Mouse (Mus musculus): ENCODE data around the gene Fam206a. TPM values are rescaled to one million over a fixed set of nuclear protein-coding genes. Genes with fewer than 3 reads are reported as not detected.
A peak's percentile ranks its signal among the peaks of the same experiment; 100 is the strongest.

Fam206a gene
- polyA plus RNA-seq (2014; fragmentation: Nextera tagmentation; extraction: Ambion mirVana), result 17.6 and 18.6 TPM in 2 replicates

- Histone ChIP-seq H3K9me3 (ENCODE audit: control insufficient read depth, low read length) (no peaks in the 10 kb centered on the region), H3K4me1 (ENCODE audit: control insufficient read depth, insufficient read depth, low read length) (peaks cover 13% of the 10 kb centered on the region; the same call in 1 of the 2 replicates), H3K36me3 (ENCODE audit: control insufficient read depth, insufficient read depth, low read length) (peaks cover 58% of the 10 kb centered on the region), H3K4me2 (ENCODE audit: low read depth, low read length) (peak within 1 kb of the TSS; percentile 58), H3K27me3 (replicated peaks; ENCODE audit: control insufficient read depth, insufficient read depth, low read length) (no peaks in the 10 kb centered on the region), H3K27ac (replicated peaks; ENCODE audit: low read depth, low read length) (peak within 1 kb of the TSS; percentile 84), H3K9ac (ENCODE audit: low read depth, low read length) (peak within 1 kb of the TSS; percentile 86), H3K4me3 (ENCODE audit: low read depth, low read length) (peak within 1 kb of the TSS; percentile 68)
- peak; percentile 92 for DNase-seq (ENCODE audit: low spot score)
- ATAC-seq (ENCODE audit: low read depth), result peak; percentile 97
- 0% methylated on average over 58 of the region's 72 CpGs for WGBS
These were observed at the start of gene Fam206a, which contains the start of gene Elp1 for GRCm38 (mm10) chr4:56801907-56802668. Fam206a (plus strand) TSS chr4:56802345. Elp1 (minus strand) TSS chr4:56802331.

DNA sequence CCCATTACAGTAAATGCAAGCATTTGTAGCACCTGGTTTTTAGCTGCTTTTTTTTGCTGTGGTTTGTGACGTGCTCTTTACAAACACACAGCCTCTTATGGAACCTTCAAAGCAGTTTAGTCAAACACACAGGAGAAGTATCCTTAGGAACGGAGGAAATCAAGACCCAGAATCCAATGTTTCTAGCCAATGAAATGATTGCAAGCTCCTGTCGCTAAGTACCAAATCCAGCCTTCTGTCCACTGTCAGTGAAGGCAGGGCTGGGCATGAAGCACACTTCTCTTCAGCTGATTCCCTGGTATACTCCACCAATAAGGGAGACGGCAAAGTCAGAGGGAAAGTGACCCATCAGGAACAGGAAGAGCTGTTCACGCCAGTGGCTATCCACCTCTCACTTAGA, 46.1 kb upstream of the Fam206a start:
- Histone ChIP-seq H3K27me3 (replicated peaks; ENCODE audit: control insufficient read depth, insufficient read depth, low read length) (no peaks in the 10 kb centered on the region), H3K4me3 (ENCODE audit: low read depth, low read length) (no peak overlapping the region), H3K9ac (ENCODE audit: low read depth, low read length) (no peak overlapping the region), H3K9me3 (ENCODE audit: control insufficient read depth, low read length) (no peaks in the 10 kb centered on the region), H3K4me2 (ENCODE audit: low read depth, low read length) (no peak overlapping the region), H3K36me3 (ENCODE audit: control insufficient read depth, insufficient read depth, low read length) (peaks cover 92% of the 10 kb centered on the region), H3K27ac (replicated peaks; ENCODE audit: low read depth, low read length) (no peak overlapping the region), H3K4me1 (ENCODE audit: control insufficient read depth, insufficient read depth, low read length) (no peaks in the 10 kb centered on the region)
- no peak for DNase-seq (ENCODE audit: low spot score)
- WGBS, result 94% methylated on average over 5 of the region's 5 CpGs
- ATAC-seq (ENCODE audit: low read depth), result no peak

GRCm38 (mm10) chr4:56756966-56757600, 45.1 kb upstream of the Fam206a start:
- H3K9me3 ChIP-seq (ENCODE audit: control insufficient read depth, low read length), result no peaks in the 10 kb centered on the region
- no peak overlapping the region for H3K4me2 ChIP-seq (ENCODE audit: low read depth, low read length)
- H3K4me1 ChIP-seq (ENCODE audit: control insufficient read depth, insufficient read depth, low read length), result no peaks in the 10 kb centered on the region
- no peak for DNase-seq (ENCODE audit: low spot score)
- no peaks in the 10 kb centered on the region for H3K27me3 ChIP-seq (replicated peaks; ENCODE audit: control insufficient read depth, insufficient read depth, low read length)
- no peak overlapping the region for H3K9ac ChIP-seq (ENCODE audit: low read depth, low read length)
- ATAC-seq (ENCODE audit: low read depth), result no peak
- H3K4me3 ChIP-seq (ENCODE audit: low read depth, low read length), result no peak overlapping the region
- no peak overlapping the region for H3K27ac ChIP-seq (replicated peaks; ENCODE audit: low read depth, low read length)
- 87% methylated on average over 10 of the region's 10 CpGs for WGBS
- H3K36me3 ChIP-seq (ENCODE audit: control insufficient read depth, insufficient read depth, low read length), result peaks cover 92% of the 10 kb centered on the region

GRCm38 (mm10) chr4:56757693-56758092, 44.5 kb upstream of the Fam206a start:
- no peak overlapping the region for H3K27ac ChIP-seq (replicated peaks; ENCODE audit: low read depth, low read length)
- DNase-seq (ENCODE audit: low spot score) (no peak), ATAC-seq (ENCODE audit: low read depth) (no peak)
- H3K9ac ChIP-seq (ENCODE audit: low read depth, low read length), result no peak overlapping the region
- H3K36me3 ChIP-seq (ENCODE audit: control insufficient read depth, insufficient read depth, low read length), result peaks cover 96% of the 10 kb centered on the region
- WGBS, result 96% methylated on average over 1 of the region's 1 CpGs
- no peaks in the 10 kb centered on the region for H3K9me3 ChIP-seq (ENCODE audit: control insufficient read depth, low read length)
- H3K27me3 ChIP-seq (replicated peaks; ENCODE audit: control insufficient read depth, insufficient read depth, low read length), result no peaks in the 10 kb centered on the region
- no peak overlapping the region for H3K4me3 ChIP-seq (ENCODE audit: low read depth, low read length)
- H3K4me2 ChIP-seq (ENCODE audit: low read depth, low read length), result no peak overlapping the region
- no peaks in the 10 kb centered on the region for H3K4me1 ChIP-seq (ENCODE audit: control insufficient read depth, insufficient read depth, low read length)

DNA sequence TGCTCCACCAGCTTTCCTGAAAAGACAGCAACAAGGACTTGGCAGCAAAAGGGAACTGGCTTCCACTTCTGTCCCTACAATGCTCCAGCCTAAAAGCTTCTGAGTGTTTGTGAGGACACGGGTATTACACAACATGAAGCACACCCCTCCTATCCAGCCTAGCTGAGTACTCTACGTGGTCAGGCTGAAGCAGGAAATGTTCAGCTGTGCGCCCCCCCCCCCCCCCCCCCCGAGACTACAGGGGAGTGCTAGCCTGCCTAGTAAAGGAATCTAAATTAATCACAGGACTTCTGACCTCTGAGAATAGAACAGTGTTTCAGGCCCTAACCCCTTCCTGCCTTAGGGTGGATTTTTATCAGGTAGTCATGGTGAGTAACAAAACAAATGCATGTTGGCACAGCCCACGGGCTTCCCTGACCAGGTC, 34.3 kb upstream of the Fam206a start:
- no peak overlapping the region for H3K4me3 ChIP-seq (ENCODE audit: low read depth, low read length)
- H3K9me3 ChIP-seq (ENCODE audit: control insufficient read depth, low read length), result no peaks in the 10 kb centered on the region
- ATAC-seq (ENCODE audit: low read depth), result no peak
- H3K4me2 ChIP-seq (ENCODE audit: low read depth, low read length), result no peak overlapping the region
- peaks cover 93% of the 10 kb centered on the region for H3K36me3 ChIP-seq (ENCODE audit: control insufficient read depth, insufficient read depth, low read length)
- no peak overlapping the region for H3K27ac ChIP-seq (replicated peaks; ENCODE audit: low read depth, low read length)
- no peaks in the 10 kb centered on the region for H3K27me3 ChIP-seq (replicated peaks; ENCODE audit: control insufficient read depth, insufficient read depth, low read length)
- no peak for DNase-seq (ENCODE audit: low spot score)
- 65% methylated on average over 5 of the region's 5 CpGs for WGBS
- H3K4me1 ChIP-seq (ENCODE audit: control insufficient read depth, insufficient read depth, low read length), result no peaks in the 10 kb centered on the region
- H3K9ac ChIP-seq (ENCODE audit: low read depth, low read length), result no peak overlapping the region

- WGBS, result 91% methylated on average over 7 of the region's 7 CpGs
- DNase-seq (ENCODE audit: low spot score) (no peak), ATAC-seq (ENCODE audit: low read depth) (no peak)
- Histone ChIP-seq H3K9me3 (ENCODE audit: control insufficient read depth, low read length) (no peaks in the 10 kb centered on the region), H3K9ac (ENCODE audit: low read depth, low read length) (no peak overlapping the region), H3K4me3 (ENCODE audit: low read depth, low read length) (no peak overlapping the region), H3K4me2 (ENCODE audit: low read depth, low read length) (no peak overlapping the region), H3K27me3 (replicated peaks; ENCODE audit: control insufficient read depth, insufficient read depth, low read length) (no peaks in the 10 kb centered on the region), H3K27ac (replicated peaks; ENCODE audit: low read depth, low read length) (no peak overlapping the region), H3K36me3 (ENCODE audit: control insufficient read depth, insufficient read depth, low read length) (peaks cover 95% of the 10 kb centered on the region), H3K4me1 (ENCODE audit: control insufficient read depth, insufficient read depth, low read length) (no peaks in the 10 kb centered on the region)
These were observed 33.2 kb upstream of the Fam206a start for GRCm38 (mm10) chr4:56768913-56769312.

- Histone ChIP-seq H3K4me1 (ENCODE audit: control insufficient read depth, insufficient read depth, low read length) (no peaks in the 10 kb centered on the region), H3K36me3 (ENCODE audit: control insufficient read depth, insufficient read depth, low read length) (peaks cover 92% of the 10 kb centered on the region), H3K4me2 (ENCODE audit: low read depth, low read length) (no peak overlapping the region), H3K27ac (replicated peaks; ENCODE audit: low read depth, low read length) (no peak overlapping the region), H3K9ac (ENCODE audit: low read depth, low read length) (no peak overlapping the region), H3K27me3 (replicated peaks; ENCODE audit: control insufficient read depth, insufficient read depth, low read length) (no peaks in the 10 kb centered on the region), H3K4me3 (ENCODE audit: low read depth, low read length) (no peak overlapping the region), H3K9me3 (ENCODE audit: control insufficient read depth, low read length) (no peaks in the 10 kb centered on the region)
- ATAC-seq (ENCODE audit: low read depth) (no peak), DNase-seq (ENCODE audit: low spot score) (no peak)
- WGBS, result 58% methylated on average over 1 of the region's 1 CpGs
These were observed 31.1 kb upstream of the Fam206a start for GRCm38 (mm10) chr4:56771065-56771464.

GRCm38 (mm10) chr4:56791373-56791772, 10.8 kb upstream of the Fam206a start:
- no peaks in the 10 kb centered on the region for H3K4me1 ChIP-seq (ENCODE audit: control insufficient read depth, insufficient read depth, low read length)
- H3K27me3 ChIP-seq (replicated peaks; ENCODE audit: control insufficient read depth, insufficient read depth, low read length), result no peaks in the 10 kb centered on the region
- H3K9me3 ChIP-seq (ENCODE audit: control insufficient read depth, low read length), result no peaks in the 10 kb centered on the region
- H3K4me2 ChIP-seq (ENCODE audit: low read depth, low read length), result no peak overlapping the region
- H3K36me3 ChIP-seq (ENCODE audit: control insufficient read depth, insufficient read depth, low read length), result peaks cover 94% of the 10 kb centered on the region
- no peak overlapping the region for H3K4me3 ChIP-seq (ENCODE audit: low read depth, low read length)
- ATAC-seq (ENCODE audit: low read depth), result peak; percentile 55; the same call in 1 of the 2 replicates
- WGBS, result 52% methylated on average over 1 of the region's 1 CpGs
- no peak for DNase-seq (ENCODE audit: low spot score)
- no peak overlapping the region for H3K27ac ChIP-seq (replicated peaks; ENCODE audit: low read depth, low read length)
- no peak overlapping the region for H3K9ac ChIP-seq (ENCODE audit: low read depth, low read length)
